Mouse (Mus musculus) lung, adult 2 months (tissue): ENCODE results near the gene Fhl4.

Experiments used
- CTCF ChIP-seq: fragments of 200-500 bp; IDR thresholded peaks from 2 replicates; pipeline ENCODE4 v1.5.1; 2011; ENCODE audit warnings: mild to moderate bottlenecking, low read length, control low read depth; ENCODE audit not compliant: insufficient read depth
- POLR2A ChIP-seq: fragments of 200-500 bp; IDR thresholded peaks from 2 replicates; pipeline ENCODE4 v1.6.1; 2011; ENCODE audit warnings: low read depth, mild to moderate bottlenecking, control low read depth, low read length, borderline replicate concordance; ENCODE audit errors: extremely low read depth

GRCm38 (mm10) chr10:85071605-85072152 is 30.6 kb downstream of the Fhl4 start:
- no peak for TF ChIP-seq CTCF
- TF ChIP-seq POLR2A, result no peak
